Mouse (Mus musculus): ENCODE data around the gene C87436. TPM values are rescaled to one million over a fixed set of nuclear protein-coding genes. Genes with fewer than 3 reads are reported as not detected.

C87436 gene
- total RNA-seq, 1 experiment from 2014 or later, result 26.0 TPM

- DNase-seq, result no peak
Measured at GRCm38 (mm10) chr6:86426358-86426757, 11.8 kb upstream of the C87436 start, which contains the start of gene Gm44790. TSS of gene Gm44790 (plus strand) at chr6:86426658.

GRCm38 (mm10) chr6:86431531-86431930 lies 6.6 kb upstream of the C87436 start:
- no peak for DNase-seq

GRCm38 (mm10) chr6:86433696-86434095 lies 4.5 kb upstream of the C87436 start:
- no peak for DNase-seq

- DNase-seq, result peak; percentile 41
Measured at GRCm38 (mm10) chr6:86437711-86438110, 463 bp upstream of the C87436 start.

GRCm38 (mm10) chr6:86439119-86439496 lies 934 bp downstream of the C87436 start:
- no peak for DNase-seq

- DNase-seq, result no peak
Measured at GRCm38 (mm10) chr6:86439531-86439930, 1.4 kb downstream of the C87436 start.

- no peak for DNase-seq
Measured at GRCm38 (mm10) chr6:86441571-86441970, 3.4 kb downstream of the C87436 start.

GRCm38 (mm10) chr6:86445551-86445950 lies 7.4 kb downstream of the C87436 start:
- DNase-seq, result no peak

- no peak for DNase-seq
Measured at GRCm38 (mm10) chr6:86446927-86447568, 8.9 kb downstream of the C87436 start.

GRCm38 (mm10) chr6:86456727-86457126 lies 18.6 kb downstream of the C87436 start:
- no peak for DNase-seq

- no peak for DNase-seq
Measured at GRCm38 (mm10) chr6:86463079-86463478, 24.9 kb downstream of the C87436 start.

GRCm38 (mm10) chr6:86471317-86471716 lies 33.1 kb downstream of the C87436 start:
- DNase-seq, result no peak

- no peak for DNase-seq
Measured at GRCm38 (mm10) chr6:86471760-86472099, 33.6 kb downstream of the C87436 start.

GRCm38 (mm10) chr6:86472100-86472955 lies 34.2 kb downstream of the C87436 start:
- peak; percentile 100 for DNase-seq

GRCm38 (mm10) chr6:86473077-86473476 lies 34.9 kb downstream of the C87436 start:
- no peak for DNase-seq

- DNase-seq, result no peak
Measured at GRCm38 (mm10) chr6:86474072-86474471, 35.9 kb downstream of the C87436 start.

- DNase-seq, result no peak
Measured at GRCm38 (mm10) chr6:86474646-86475181, 36.5 kb downstream of the C87436 start.

- DNase-seq, result no peak
Measured at GRCm38 (mm10) chr6:86475462-86476167, 37.4 kb downstream of the C87436 start.

GRCm38 (mm10) chr6:86476931-86477330 lies 38.8 kb downstream of the C87436 start:
- DNase-seq, result no peak

- no peak for DNase-seq
Measured at GRCm38 (mm10) chr6:86479311-86479710, 41.1 kb downstream of the C87436 start.

GRCm38 (mm10) chr6:86479816-86480188 lies 41.6 kb downstream of the C87436 start:
- no peak for DNase-seq

GRCm38 (mm10) chr6:86480189-86480831 lies 42.1 kb downstream of the C87436 start:
- no peak for DNase-seq
